Mouse (Mus musculus): ENCODE measurements around the gene Etnk2. TPM values are rescaled to one million over a fixed set of nuclear protein-coding genes. Genes with fewer than 3 reads are reported as not detected.

Gene Etnk2
- total RNA-seq, 2 experiments from 2014 or later: 0.82 to 1.1 TPM

DNA sequence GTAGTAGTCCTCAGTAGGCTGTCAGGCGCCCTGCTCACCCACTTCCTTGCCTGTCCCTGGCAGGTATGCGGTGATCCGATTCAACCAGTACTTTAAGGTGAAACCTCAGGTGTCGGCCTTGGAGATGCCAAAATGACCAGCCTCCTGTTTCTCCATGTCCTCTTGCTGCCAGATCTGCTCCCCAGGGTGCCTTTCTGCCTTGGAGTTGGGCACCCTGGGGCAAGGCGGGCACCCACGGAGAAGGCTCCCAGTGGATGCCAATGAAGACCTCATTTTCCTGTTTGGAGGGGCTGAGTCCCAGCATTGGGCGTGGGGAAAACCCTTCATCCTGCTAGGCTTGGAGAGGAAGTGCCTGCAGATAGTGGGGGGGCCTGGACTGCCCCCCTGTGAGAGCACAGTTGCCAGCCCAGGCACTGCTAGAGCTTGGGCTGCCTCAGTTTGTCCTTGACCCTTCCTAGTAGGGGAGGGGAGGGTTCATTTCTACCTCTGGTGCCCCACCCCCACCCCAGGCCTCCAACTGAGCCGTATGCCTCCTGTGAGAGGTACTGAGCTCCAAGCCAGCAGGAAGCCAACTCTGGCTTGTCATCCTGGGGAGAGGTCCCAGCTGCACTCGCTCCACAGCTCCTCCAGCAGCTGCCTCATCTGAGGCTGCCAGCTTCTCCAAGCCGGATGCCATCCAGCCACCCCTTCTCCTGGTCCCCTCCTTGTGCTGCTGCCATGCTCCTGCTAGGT lies 16.0 kb downstream of the Etnk2 start:
- no peak for DNase-seq
- intact Hi-C loops (cut with DNase I): no loop called here

GRCm38 (mm10) chr1:133379986-133380320 lies 16.6 kb downstream of the Etnk2 start:
- no peak for DNase-seq
- intact Hi-C loops (cut with DNase I): no loop called here

DNA sequence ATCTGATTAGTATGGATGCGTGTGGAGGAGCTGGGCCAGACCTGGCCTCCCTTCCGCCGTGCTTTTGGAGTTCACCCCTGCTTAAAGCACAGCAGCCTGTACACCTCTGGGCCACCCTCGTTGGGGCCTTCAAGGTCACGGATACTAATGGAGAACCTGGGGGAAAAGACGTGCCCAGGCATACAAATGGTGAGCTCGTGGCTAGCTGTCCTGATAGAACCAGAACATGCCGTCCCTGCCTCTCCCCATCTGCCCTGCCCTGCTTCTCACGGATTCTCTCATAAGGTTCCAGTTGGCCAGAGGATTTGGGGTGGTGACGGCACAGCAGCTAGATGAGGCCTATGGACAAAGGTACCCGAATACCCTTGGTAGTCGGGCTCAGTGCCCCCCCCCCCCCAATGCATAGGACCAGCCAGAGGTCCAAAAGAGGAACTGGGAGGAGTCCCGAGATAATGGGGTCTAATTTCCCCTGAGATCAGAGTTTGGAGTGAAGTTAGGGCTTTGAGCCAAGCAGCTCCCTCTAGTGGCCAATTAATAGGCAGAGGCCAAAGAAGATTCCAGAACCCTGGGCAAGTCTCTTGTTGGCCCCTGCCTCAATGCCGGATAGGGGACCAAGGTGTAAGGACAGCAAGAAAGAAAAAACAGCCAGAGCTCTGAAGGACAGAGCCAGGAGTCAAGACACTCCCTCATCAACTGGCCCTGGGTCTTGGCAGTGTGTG lies 17.1 kb downstream of the Etnk2 start:
- intact Hi-C loops (cut with DNase I): no loop called here
- DNase-seq: peak; percentile 64 to 79

- intact Hi-C loops (cut with DNase I): loop anchor here (1.0 kb wide), 2 partner anchors 214 to 228 kb away; partner anchors contain the start of gene Snrpe
- peak in 1 of 2 experiments; percentile 64 for DNase-seq
Measured at GRCm38 (mm10) chr1:133382008-133382407, 18.6 kb downstream of the Etnk2 start.

DNA sequence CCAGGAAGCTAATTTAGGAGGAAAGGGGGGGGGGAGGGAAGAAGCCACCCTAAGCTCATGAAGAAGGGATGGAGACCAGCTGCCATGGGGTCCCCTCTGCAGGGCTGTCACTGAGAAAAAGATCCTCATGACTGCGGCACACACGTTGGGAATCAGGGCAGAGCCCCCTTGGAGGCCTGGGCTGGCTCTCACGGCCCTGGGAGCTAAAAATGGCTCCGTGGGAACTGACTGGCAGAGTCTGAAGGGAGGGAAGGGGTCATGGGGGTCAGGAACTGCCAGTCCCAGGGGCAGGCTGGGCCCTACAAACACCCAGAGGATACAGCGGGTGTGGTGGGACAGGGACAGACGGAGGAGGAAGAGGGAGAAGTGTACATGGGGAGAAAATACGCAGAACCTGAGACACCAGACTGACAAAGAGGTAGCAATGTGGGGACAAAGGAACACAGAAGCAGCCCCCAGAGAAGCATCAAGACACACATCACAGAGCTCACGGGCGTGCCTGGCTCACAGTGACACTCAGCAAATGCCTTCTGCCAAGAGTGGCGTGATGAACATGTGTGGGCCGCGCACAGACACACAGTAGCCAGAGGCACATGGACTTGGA lies 19.3 kb downstream of the Etnk2 start:
- DNase-seq: no peak
- intact Hi-C loops (cut with DNase I): loop anchor here (1.0 kb wide), 3 partner anchors 40 to 228 kb away; partner anchors contain the start of gene Snrpe

DNA sequence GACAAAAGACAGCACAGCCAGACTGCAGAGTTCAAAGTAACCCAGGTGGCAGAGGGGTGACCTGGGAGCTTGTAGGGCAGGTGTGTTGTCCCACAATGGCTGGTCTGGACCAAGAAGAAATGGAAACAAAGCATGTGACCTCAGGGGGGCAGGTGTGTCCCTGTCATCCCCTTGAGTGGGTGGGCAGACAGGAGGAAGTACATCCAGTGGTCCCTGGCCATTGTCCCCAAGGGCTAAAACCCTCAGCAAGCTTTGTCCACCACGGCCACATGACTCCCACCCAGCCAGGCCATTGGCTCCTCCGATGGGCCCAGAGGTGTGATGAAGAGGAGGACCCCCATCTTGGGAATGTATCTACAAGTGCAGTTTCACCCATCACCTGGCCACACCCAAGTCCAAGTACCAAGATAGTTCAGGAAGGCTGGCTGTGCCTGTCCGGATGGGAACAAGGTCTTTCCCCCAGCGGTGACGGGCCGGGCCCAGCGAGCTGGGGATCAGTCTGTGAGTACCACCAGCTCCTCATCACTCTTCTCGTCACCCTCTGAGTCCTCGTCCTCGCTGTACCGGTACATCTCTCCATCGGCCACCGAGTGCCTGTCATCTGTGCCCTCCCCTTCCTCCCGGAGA lies 19.9 kb downstream of the Etnk2 start:
- no peak for DNase-seq
- intact Hi-C loops (cut with DNase I): loop anchor here (1.0 kb wide), 1 partner anchor 39 kb away; no protein-coding TSS in a partner anchor

DNA sequence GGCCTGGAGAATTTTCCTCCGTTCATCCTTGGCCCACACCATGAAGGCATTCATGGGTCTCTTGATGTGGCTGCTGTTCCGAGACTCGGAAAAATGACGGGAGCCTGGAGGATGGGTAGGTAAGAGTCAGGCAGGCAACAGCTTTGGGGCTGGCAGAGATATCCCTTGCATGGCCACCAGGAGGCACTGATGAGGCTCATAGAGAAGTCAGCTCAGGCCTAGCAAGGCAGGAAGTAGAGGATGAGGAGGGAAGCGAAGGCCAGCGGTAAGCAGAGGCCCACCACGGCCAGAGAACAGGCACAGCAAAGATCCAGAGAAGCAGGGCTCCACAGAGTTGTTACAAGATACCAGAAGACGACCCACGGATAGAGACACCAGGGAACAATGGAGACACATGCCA lies 22.1 kb downstream of the Etnk2 start:
- intact Hi-C loops (cut with DNase I): no loop called here
- DNase-seq: peak; percentile 75 to 83

GRCm38 (mm10) chr1:133386209-133386608 lies 22.8 kb downstream of the Etnk2 start:
- intact Hi-C loops (cut with DNase I): no loop called here
- DNase-seq: no peak

DNA sequence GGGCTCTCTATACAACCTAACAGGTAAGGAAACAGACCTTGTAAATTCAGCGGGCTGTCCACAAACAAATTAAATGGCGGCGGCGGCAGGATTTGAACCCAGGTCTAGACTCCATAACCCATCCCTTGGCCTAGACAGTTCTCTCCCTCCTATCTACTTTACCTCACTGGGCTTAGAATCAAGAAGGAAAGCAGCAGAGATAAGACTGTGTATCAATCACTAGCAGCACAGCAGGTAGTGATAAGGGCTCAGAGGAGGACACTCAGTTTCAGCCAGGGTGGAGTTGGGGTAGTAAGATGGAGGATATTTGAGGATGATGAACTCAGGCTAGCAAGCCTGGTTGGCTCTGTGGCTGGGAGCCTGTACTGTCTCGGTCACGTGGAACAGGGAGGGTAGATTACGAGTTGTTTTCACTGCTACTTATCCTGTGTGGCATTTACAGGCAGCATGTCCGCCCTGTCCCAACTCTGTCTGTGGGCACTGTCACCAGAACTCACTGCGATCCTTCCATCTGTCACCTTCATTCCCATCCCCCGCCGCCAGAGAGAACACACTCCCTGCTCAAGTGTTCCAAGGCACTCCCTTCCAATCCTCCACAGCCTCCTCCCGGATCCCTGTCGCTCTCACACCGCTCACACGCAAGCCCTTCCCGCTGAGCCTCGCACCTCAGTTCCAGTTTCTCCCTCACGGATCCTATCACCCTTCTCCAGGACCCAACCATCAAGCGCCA lies 24.3 kb downstream of the Etnk2 start:
- no peak for DNase-seq
- intact Hi-C loops (cut with DNase I): no loop called here

DNA sequence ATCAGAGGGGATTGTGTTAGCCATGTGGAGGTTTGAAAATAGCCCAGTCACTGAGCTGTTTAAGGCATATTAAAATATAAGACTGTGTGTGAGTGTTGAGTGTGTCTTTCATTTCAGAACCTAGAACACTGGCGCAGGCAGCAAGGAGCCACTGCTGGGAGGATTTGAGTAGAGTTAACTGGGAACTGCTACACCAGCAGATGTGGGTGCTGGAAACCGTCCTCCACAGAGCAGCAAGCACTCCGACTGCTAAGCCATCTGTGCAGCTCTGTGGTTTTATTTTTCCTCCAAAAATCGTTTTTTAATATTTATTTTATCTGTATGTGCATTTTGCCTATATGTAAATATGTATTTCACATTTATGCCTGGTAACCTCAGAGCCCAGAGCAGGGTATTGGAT lies 31.3 kb downstream of the Etnk2 start:
- DNase-seq: no peak
- intact Hi-C loops (cut with DNase I): loop anchor here (5.0 kb wide), 1 partner anchor 98 kb away; no protein-coding TSS in a partner anchor

GRCm38 (mm10) chr1:133396693-133397092 lies 33.3 kb downstream of the Etnk2 start:
- no peak for DNase-seq
- intact Hi-C loops (cut with DNase I): loop anchor here (5.0 kb wide), 1 partner anchor 96 kb away; no protein-coding TSS in a partner anchor

DNA sequence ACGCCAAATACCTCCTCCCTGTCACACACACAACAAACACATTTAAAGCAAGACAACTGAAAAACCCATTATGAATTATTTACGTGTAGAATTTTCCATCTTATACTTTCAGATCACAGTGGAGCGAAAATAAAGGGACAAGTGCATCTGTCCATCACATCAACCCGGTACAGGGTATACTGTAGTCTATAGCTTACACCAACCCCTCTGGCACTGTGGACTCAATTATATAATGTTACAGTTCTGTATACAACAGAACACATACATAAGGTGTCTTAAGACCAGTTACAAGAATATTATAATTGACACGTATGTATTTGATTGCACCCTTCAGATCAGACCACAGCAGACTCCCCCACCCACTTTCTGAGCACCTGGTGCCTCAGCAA lies 33.7 kb downstream of the Etnk2 start:
- intact Hi-C loops (cut with DNase I): loop anchor here (5.0 kb wide), 1 partner anchor 95 kb away; no protein-coding TSS in a partner anchor
- DNase-seq: no peak

- peak; percentile 52 to 60 for DNase-seq
- intact Hi-C loops (cut with DNase I): loop anchor here (5.0 kb wide), 1 partner anchor 95 kb away; no protein-coding TSS in a partner anchor
Measured at GRCm38 (mm10) chr1:133397483-133398237, 34.3 kb downstream of the Etnk2 start.

DNA sequence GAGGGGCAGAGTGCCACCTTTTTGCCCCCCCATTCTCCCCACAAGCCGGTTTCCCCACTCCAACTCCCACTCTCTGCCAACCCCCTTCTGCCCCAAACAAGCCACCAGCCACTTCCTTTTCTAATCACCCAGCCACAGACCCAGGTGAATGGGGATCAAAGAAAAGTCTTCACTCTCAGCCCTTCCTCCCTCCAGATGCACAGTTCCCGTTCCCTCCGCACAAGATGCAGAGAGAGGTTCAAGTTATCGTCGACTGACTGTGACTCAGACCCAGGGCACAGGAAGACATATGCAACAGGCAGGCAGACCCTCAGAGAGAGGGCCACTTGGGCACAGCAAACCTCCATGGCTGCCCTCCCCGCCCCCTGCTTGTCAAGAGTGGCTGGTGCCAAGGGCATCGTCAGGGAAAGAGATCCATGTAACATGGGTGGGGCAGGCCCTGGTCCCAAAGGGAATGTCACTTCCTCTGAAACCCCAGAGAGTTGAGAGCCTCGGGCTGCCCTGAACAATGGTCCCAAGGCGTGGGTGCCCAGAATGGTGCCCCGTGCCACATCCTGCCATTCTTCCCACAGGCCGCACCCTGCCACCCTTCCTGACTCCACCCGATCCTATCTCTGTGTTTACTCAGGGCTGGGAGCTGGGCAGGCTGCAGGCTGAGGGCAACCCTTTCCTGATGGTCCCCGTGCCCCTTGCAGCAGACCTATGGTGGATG lies 36.8 kb downstream of the Etnk2 start:
- no peak for DNase-seq
- intact Hi-C loops (cut with DNase I): no loop called here

GRCm38 (mm10) chr1:133404005-133404404 lies 40.6 kb downstream of the Etnk2 start:
- DNase-seq: no peak
- intact Hi-C loops (cut with DNase I): no loop called here

- intact Hi-C loops (cut with DNase I): no loop called here
- DNase-seq: no peak
Measured at GRCm38 (mm10) chr1:133406614-133407013, 43.2 kb downstream of the Etnk2 start.

DNA sequence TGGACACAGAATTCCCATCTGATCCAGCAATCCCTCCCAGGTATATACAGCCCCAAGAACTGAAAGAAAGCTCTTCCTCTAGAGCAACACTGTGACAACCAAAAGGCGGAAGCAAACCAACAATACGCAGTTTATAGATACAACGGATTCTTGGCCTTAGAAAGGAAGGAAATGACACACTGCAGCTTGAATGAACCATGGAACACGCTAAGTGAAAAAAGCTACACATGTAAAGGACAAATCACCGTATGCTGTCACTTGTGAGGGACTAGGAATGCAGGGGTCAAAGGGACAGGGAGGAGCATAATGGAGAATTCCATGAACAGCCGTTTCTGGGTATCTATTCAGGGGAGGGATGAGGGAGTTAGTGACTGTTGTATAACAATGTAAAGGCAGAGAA lies 44.1 kb downstream of the Etnk2 start:
- no peak for DNase-seq

DNA sequence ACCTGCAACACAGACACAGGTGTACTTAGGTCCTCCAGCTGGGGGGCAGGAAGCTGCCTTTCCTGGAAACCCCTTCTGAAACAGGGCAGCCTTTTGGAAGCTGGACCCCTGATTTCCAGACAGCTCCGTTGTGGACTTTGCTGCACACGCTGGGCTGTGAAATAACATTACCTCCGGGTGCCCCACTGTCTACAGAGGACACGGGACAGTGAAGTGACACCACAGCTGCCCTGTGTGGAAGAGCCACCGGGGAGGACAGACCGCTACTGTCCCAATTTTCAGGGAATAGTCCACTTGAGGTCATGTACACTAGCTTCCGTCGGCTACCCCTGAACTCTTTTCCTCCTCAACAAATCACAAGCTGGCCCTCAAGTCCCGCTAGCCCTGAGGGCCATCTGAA lies 44.9 kb downstream of the Etnk2 start:
- intact Hi-C loops (cut with DNase I): no loop called here
- DNase-seq: no peak

More for the DNA sequence above, 44.1 kb downstream of the Etnk2 start:
- intact Hi-C loops (cut with DNase I): no loop called here
